Mouse (Mus musculus): ENCODE data around the gene Acsl1. TPM values are rescaled to one million over a fixed set of nuclear protein-coding genes. Genes with fewer than 3 reads are reported as not detected.

The Acsl1 gene
- total and polyA plus RNA-seq, 2 experiments from 2014 or later = 28.2 to 36.7 TPM

DNA sequence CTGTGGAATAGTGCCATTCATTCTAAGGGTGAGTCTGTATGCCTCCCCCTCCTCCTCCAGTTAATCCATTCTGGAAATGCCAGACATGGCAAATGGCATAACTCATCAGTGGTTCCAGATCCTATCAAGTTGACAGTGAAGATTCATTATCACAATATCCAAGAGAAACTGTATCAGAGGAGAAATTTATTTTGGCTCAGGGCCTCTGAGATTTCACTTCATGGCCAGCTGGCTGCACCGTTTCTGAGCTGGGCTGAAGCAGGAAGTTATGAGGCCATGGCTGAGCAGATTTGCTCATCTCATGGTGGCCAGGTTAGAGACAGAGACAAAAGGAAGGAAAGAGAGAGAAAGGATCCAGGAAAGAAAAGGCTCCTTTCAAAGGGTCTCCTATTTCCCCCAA is 37.2 kb upstream of the Acsl1 start:
- ATAC-seq (ENCODE audit: low FRiP score) (no peak), DNase-seq (ENCODE audit: low spot score) (no peak)
- H3K27ac ChIP-seq (ENCODE audit: low read depth, low read length) = no peak overlapping the region
- WGBS = 57% methylated on average over 1 of the region's 1 CpGs
- H3K9ac ChIP-seq (replicated peaks; ENCODE audit: low read length, poor library complexity, severe bottlenecking) = no peak overlapping the region
- no peaks in the 10 kb centered on the region for H3K36me3 ChIP-seq (ENCODE audit: insufficient read depth, low read length)
- no peaks in the 10 kb centered on the region for H3K9me3 ChIP-seq (ENCODE audit: low read length)
- no peak overlapping the region for H3K4me3 ChIP-seq (ENCODE audit: low read depth, low read length)
- TF ChIP-seq CTCF (IDR thresholded peaks at IDR 0.05) = no peak
- H3K27me3 ChIP-seq (ENCODE audit: insufficient read depth, low read length) = no peaks in the 10 kb centered on the region
- H3K4me2 ChIP-seq (ENCODE audit: low read depth, low read length, poor library complexity, severe bottlenecking) = no peak overlapping the region
- H3K4me1 ChIP-seq (ENCODE audit: insufficient read depth, low read length) = no peaks in the 10 kb centered on the region

DNA sequence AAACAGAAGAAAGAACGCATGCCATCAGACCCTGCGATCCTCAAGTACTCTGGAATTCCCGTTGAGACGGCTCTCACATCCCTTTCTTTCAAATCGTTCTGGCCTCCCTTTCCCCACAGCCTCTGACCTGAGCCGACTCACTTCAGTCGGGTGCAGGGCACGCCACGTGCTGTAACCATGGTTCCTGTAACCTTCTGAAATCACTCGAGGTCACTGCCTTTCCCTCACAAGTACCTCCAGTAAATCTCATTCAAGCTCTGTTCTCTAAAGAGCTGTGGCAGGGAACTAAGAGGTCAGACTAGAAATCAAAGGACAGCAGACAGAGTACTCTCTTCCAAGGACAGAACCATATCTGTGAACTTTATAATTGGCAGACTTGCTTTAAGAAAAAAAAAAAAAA is 32.3 kb upstream of the Acsl1 start:
- no peak overlapping the region for H3K4me3 ChIP-seq (ENCODE audit: low read depth, low read length)
- H3K9ac ChIP-seq (replicated peaks; ENCODE audit: low read length, poor library complexity, severe bottlenecking) = no peak overlapping the region
- no peaks in the 10 kb centered on the region for H3K9me3 ChIP-seq (ENCODE audit: low read length)
- DNase-seq (ENCODE audit: low spot score) (no peak), ATAC-seq (ENCODE audit: low FRiP score) (no peak)
- no peak for TF ChIP-seq CTCF (IDR thresholded peaks at IDR 0.05)
- 73% methylated on average over 10 of the region's 10 CpGs for WGBS
- no peaks in the 10 kb centered on the region for H3K36me3 ChIP-seq (ENCODE audit: insufficient read depth, low read length)
- no peak overlapping the region for H3K27ac ChIP-seq (ENCODE audit: low read depth, low read length)
- no peak overlapping the region for H3K4me2 ChIP-seq (ENCODE audit: low read depth, low read length, poor library complexity, severe bottlenecking)
- no peaks in the 10 kb centered on the region for H3K27me3 ChIP-seq (ENCODE audit: insufficient read depth, low read length)
- H3K4me1 ChIP-seq (ENCODE audit: insufficient read depth, low read length) = no peaks in the 10 kb centered on the region

- Histone ChIP-seq H3K4me1 (ENCODE audit: insufficient read depth, low read length) (no peaks in the 10 kb centered on the region), H3K4me2 (ENCODE audit: low read depth, low read length, poor library complexity, severe bottlenecking) (no peak overlapping the region), H3K9ac (replicated peaks; ENCODE audit: low read length, poor library complexity, severe bottlenecking) (no peak overlapping the region), H3K27ac (ENCODE audit: low read depth, low read length) (no peak overlapping the region), H3K36me3 (ENCODE audit: insufficient read depth, low read length) (no peaks in the 10 kb centered on the region), H3K27me3 (ENCODE audit: insufficient read depth, low read length) (no peaks in the 10 kb centered on the region; the same call in 1 of the 2 replicates), H3K4me3 (ENCODE audit: low read depth, low read length) (no peak overlapping the region), H3K9me3 (ENCODE audit: low read length) (no peaks in the 10 kb centered on the region)
- DNase-seq (ENCODE audit: low spot score) (no peak), ATAC-seq (ENCODE audit: low FRiP score) (no peak)
- TF ChIP-seq CTCF (IDR thresholded peaks at IDR 0.05) = no peak
- 54% methylated on average over 12 of the region's 12 CpGs for WGBS
Measured at GRCm38 (mm10) chr8:46445964-46446915, 24.6 kb upstream of the Acsl1 start.

DNA sequence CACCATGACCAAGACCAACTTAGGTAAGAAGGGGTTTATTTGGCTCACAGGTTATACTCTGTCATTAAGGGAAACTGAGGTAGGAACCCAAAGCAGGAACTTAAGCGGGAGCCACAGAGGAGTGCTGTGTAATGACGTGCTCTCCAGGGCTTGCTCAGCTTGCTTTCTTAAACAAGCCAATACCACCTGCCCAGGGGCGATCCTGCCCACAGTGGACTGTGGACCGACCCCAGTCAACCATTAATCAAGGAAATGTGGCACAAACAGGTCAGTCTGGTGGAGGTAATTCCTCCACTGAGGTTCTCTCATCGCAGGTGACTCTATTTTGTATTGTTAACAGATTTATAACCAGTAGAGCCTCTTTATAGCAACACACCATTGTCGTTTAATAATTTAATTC is 23.5 kb upstream of the Acsl1 start:
- Histone ChIP-seq H3K36me3 (ENCODE audit: insufficient read depth, low read length) (no peaks in the 10 kb centered on the region), H3K4me2 (ENCODE audit: low read depth, low read length, poor library complexity, severe bottlenecking) (no peak overlapping the region), H3K4me3 (ENCODE audit: low read depth, low read length) (no peak overlapping the region), H3K27me3 (ENCODE audit: insufficient read depth, low read length) (no peaks in the 10 kb centered on the region; the same call in 1 of the 2 replicates), H3K9me3 (ENCODE audit: low read length) (no peaks in the 10 kb centered on the region), H3K27ac (ENCODE audit: low read depth, low read length) (no peak overlapping the region), H3K9ac (replicated peaks; ENCODE audit: low read length, poor library complexity, severe bottlenecking) (no peak overlapping the region), H3K4me1 (ENCODE audit: insufficient read depth, low read length) (no peaks in the 10 kb centered on the region)
- no peak for ATAC-seq (ENCODE audit: low FRiP score)
- DNase-seq (ENCODE audit: low spot score) = no peak
- TF ChIP-seq CTCF (IDR thresholded peaks at IDR 0.05) = no peak
- WGBS = 88% methylated on average over 6 of the region's 6 CpGs

GRCm38 (mm10) chr8:46448606-46449005 is 22.2 kb upstream of the Acsl1 start:
- H3K36me3 ChIP-seq (ENCODE audit: insufficient read depth, low read length) = no peaks in the 10 kb centered on the region
- H3K4me1 ChIP-seq (ENCODE audit: insufficient read depth, low read length) = no peaks in the 10 kb centered on the region

GRCm38 (mm10) chr8:46449063-46449462 is 21.8 kb upstream of the Acsl1 start:
- WGBS = 87% methylated on average over 4 of the region's 4 CpGs
- no peak for ATAC-seq (ENCODE audit: low FRiP score)
- no peak overlapping the region for H3K4me2 ChIP-seq (ENCODE audit: low read depth, low read length, poor library complexity, severe bottlenecking)

More at GRCm38 (mm10) chr8:46448606-46449005, 22.2 kb upstream of the Acsl1 start:
- Histone ChIP-seq H3K27ac (ENCODE audit: low read depth, low read length) (no peak overlapping the region), H3K4me2 (ENCODE audit: low read depth, low read length, poor library complexity, severe bottlenecking) (no peak overlapping the region), H3K4me3 (ENCODE audit: low read depth, low read length) (no peak overlapping the region), H3K9ac (replicated peaks; ENCODE audit: low read length, poor library complexity, severe bottlenecking) (no peak overlapping the region), H3K27me3 (ENCODE audit: insufficient read depth, low read length) (no peaks in the 10 kb centered on the region; the same call in 1 of the 2 replicates), H3K9me3 (ENCODE audit: low read length) (no peaks in the 10 kb centered on the region)
- 78% methylated on average over 5 of the region's 5 CpGs for WGBS
- TF ChIP-seq CTCF (IDR thresholded peaks at IDR 0.05) = no peak
- DNase-seq (ENCODE audit: low spot score) (no peak), ATAC-seq (ENCODE audit: low FRiP score) (no peak)

More at GRCm38 (mm10) chr8:46449063-46449462, 21.8 kb upstream of the Acsl1 start:
- no peaks in the 10 kb centered on the region for H3K36me3 ChIP-seq (ENCODE audit: insufficient read depth, low read length)
- no peak overlapping the region for H3K27ac ChIP-seq (ENCODE audit: low read depth, low read length)
- H3K27me3 ChIP-seq (ENCODE audit: insufficient read depth, low read length) = no peaks in the 10 kb centered on the region; the same call in 1 of the 2 replicates
- no peaks in the 10 kb centered on the region for H3K9me3 ChIP-seq (ENCODE audit: low read length)
- DNase-seq (ENCODE audit: low spot score) = no peak
- TF ChIP-seq CTCF (IDR thresholded peaks at IDR 0.05) = no peak
- H3K9ac ChIP-seq (replicated peaks; ENCODE audit: low read length, poor library complexity, severe bottlenecking) = no peak overlapping the region
- H3K4me1 ChIP-seq (ENCODE audit: insufficient read depth, low read length) = no peaks in the 10 kb centered on the region
- H3K4me3 ChIP-seq (ENCODE audit: low read depth, low read length) = no peak overlapping the region
